Mouse (Mus musculus): ENCODE results near the gene Nlrc5.

DNA sequence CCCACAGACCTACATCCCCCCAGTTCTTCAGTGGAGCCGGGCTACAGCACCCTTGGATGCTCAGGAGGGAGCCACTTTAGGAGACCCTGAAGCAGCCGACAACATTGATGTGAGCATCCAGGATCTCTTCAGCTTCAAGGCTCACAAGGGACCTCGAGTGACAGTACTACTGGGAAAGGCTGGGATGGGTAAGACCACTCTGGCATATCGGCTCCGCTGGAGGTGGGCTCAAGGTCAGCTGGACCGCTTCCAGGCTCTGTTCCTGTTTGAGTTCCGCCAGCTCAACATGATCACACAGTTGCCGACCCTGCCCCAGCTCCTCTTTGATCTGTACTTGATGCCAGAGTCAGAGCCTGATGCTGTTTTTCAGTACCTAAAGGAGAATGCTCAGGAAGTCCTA is 41.6 kb downstream of the Nlrc5 start:
- TF ChIP-seq POLR2A (IDR thresholded peaks at IDR 0.05; ENCODE audit: insufficient read depth, low read length) (no peak), CTCF (IDR thresholded peaks at IDR 0.05; ENCODE audit: low read depth, low read length) (no peak), EP300 (IDR thresholded peaks at IDR 0.05; ENCODE audit: insufficient read depth, low read depth, low read length) (no peak)
